Mouse (Mus musculus): Measurements from ENCODE around the gene Zfp111.
A peak's percentile ranks its signal among the peaks of the same experiment; 100 is the strongest.

Gene Zfp111

DNA sequence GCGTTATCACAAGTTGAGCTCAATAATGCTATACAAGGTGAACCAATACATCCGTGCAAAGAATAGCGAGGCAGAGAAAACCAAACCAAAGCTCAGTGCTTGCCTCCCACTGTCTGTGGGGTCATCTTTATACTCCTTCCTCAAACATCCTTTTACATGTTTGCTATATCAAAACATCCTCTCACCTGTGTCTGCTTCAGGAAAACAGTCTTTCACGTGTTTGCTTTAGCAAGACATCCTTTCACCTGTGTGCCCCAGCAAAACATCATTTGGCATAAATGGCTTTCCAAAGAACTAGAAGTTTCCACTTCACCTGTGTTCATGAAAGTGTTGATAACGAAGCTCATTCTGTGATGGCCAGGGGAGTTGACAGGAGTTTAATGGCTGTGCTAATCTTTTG lies at the start of gene Zfp111:
Gene Zfp111 (minus strand): TSS at position 101 of the 400 bp plus-strand sequence.
- no peak for DNase-seq (ENCODE audit: low spot score)

DNA sequence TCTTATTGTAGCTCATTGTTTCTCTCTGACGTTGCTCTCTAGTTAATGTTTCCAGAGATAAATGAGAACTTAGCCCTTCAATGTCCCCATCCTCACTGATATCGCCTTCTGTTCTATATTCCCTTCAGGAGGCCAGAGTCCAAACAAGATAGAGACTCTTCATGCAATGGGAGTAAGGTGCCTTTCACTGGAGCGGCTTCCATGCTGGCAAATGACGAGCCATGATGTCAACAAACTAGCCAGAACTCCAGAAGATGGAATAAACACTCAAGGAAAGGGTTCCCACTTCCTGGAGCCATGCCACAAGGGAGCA lies 48.7 kb upstream of the Zfp111 start:
- DNase-seq (ENCODE audit: low spot score), result no peak

DNA sequence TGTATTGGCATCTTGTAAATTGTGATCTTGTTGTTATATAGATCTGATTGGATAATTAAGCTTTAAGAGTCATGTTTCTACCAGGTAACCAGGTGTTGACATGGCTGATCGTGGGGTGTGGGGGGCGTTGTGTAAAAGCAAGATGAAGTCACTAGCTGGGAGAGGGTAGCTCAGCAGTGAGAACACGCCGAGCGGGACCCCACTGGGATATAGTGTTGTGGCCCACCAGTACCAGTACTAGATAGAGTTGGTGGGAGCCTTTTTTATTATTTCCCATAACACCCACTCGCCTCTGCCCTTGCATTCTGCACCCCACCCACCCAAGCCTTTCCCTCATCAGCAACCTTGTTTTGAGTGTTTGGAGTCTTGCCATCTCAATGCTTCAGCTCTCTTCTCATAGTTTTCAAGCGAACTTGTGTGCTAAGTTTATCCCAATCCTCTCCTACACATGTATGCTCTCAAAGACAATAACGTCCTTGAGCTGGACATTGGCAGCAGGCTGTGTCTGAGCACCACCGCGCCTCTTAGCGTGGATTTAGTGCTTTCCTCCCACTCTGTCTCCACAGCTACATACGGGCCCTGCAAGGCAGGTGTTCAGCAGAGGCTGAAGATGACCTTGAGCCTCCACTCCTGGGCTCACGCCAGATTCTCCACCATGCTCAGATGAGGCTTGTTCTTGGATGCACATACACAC lies 48.2 kb upstream of the Zfp111 start:
- DNase-seq (ENCODE audit: low spot score), result no peak

DNA sequence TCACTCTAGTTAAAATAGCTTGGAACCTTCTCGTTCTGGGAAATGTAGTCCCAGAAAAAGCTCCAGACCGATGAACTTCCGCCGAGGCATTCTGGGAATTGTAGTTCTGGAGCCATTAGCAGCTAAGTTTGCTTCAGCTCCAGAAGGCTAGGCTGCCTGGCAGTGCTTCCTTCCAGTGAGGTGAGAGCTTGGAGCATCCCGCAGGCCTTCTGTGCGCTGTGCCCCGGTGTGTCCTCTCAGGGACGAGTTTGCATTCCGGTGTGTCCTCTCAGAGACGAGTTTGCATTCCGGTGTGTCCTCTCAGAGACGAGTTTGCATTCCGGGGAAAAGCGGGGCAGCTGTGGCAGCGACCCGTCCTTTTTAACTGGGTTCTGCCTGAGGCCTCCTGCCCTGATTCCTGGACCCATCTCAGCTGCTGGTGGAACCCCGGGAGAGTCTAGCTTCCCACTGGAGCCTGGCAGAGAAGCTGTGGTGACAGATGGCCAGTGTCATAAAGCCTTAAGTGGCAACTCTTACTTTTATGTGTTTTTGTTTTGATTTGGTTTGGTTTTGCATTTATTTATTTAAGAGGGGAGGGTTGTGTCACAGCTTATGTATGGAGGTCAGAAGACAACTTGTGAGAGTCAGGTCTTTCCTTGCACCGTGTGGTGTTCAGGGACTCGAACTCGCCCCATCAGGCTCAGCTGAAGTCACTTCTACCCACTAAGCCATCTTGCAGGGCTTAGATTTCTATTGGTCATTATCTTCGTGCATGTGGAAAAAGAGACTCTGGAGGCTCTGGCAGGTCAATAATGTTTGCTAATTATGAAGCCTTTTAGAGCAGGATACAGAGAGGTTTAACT lies 43.6 kb upstream of the Zfp111 start, which contains the start of gene Zfp108:
Gene Zfp108 (plus strand): TSS at position 162 of the 842 bp plus-strand sequence.
- peak; percentile 73 for DNase-seq (ENCODE audit: low spot score)

DNA sequence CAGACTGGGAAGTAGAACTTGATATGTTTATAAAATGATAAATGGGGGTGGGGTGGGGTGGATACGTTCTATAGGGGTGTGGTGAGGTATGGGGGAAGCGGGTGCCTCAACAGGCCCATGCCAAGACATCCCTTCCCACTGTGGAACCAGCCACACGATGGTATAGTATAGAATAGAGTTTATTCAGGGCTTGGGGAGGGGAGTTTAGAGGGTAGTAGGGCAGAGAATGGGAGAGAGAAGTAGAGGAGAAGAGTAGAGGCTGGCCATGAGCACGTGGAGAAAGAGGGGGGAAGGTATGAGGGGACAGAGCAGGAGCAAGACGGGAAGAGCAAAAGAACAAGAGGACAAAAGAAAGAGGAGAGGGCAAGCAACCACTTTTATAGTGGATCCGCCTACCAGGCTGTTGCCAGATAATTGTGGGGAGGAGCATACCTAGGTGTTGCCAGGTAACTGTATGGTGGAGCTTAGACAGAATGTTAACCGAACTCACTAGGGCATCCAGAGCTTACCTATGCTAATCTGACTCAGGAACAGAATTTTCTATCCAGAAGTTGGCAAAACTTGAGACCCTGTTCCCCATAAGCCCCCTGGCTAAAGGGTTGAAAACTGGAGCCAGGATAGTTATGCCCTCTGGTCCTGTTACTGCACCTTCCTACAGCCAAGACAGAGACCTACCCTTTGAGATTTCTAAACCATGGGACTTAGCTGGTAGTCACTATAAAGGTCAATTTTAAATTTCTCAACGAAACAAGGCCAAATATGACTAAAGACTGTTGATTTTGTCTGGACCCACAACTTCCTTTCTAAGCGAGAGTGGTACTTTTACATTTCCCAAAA lies 42.8 kb upstream of the Zfp111 start:
- peak; percentile 8 for DNase-seq (ENCODE audit: low spot score)

DNA sequence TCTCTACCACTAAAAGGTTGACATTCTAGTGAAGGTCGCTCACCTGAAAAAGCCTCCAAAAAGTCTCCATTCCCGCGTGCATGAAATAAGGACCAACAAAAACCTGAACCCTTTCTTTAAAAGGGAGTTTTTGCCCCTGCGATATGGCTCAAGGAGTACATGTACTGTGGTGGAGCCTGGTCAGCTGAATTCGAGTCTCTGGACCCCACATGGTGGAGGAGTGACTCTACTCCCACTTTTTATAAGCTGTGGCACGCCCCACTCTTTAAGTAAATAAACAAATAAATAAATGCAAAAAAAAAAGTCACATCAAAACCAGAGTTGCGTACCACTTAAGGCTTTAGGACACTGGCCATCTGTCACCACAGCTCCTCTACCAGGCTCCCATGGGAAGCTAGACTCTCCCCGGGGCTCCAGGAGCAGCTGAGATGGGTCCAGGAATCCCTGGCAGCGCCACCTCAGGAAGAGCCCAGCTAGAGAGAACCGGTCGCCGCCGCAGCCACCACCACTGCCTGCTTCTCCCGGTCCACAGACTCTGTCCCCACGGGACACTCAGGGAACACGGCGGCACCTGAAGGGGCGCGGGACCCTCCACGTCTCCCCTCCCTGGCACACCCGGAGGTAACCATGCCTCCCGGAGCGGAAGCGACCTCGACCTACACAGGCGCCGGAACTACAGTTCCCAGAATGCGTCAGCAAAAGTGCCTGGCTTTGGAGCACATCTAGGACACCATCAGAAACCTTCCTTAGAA lies 26.0 kb upstream of the Zfp111 start, which contains the start of gene Zfp109:
Gene Zfp109 (minus strand): TSS at position 521 of the 752 bp plus-strand sequence.
- DNase-seq (ENCODE audit: low spot score), result peak; percentile 53

DNA sequence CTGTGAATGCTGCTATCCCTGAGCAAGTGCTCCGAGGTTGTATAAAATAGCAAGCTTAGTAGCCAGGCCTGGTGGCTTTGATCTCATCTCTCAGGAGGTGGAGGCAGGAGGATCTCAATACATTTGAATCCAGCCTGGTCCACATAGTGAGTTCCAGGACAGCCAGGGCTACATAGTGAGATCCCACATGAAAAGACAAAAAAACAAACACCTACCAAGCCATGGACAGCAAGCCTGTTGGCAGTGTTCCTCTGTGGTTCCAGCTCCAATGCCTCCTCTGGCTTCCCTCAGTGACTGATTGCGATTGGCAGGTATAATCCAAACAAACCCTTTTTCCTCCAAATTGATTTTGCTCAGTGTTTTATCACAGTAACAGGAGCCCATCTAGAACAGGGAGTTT lies 947 bp downstream of the Zfp111 start:
- DNase-seq (ENCODE audit: low spot score), result no peak

DNA sequence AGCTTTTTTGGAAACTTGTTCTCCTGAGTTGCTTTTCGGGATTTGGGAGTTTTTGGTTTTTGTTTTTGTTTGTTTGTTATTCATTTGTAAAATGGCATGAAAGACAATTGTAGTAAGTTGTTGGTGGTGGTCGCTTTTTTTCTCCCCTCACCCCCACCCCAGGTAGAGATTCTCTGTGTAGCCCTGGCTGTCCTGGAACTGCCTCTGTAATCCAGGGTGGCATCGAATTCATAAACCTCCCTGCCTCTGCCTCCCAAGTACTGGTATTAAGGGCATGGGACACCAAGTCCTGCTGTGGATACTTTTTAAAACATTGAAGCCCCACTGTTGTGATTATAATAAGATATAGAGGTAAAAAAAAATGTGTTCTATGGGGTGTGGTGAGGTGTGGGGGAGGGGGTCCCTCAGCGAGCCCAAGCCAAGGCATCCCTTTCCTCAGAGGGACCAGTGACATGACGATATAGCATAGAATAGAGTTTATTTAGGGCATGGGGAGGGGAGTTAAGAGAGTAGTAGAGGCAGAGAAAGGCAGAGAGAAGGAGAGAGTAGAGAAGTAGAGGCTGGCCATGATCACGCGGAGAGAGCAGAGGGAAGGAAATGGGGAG lies 2.9 kb downstream of the Zfp111 start:
- DNase-seq (ENCODE audit: low spot score), result no peak

DNA sequence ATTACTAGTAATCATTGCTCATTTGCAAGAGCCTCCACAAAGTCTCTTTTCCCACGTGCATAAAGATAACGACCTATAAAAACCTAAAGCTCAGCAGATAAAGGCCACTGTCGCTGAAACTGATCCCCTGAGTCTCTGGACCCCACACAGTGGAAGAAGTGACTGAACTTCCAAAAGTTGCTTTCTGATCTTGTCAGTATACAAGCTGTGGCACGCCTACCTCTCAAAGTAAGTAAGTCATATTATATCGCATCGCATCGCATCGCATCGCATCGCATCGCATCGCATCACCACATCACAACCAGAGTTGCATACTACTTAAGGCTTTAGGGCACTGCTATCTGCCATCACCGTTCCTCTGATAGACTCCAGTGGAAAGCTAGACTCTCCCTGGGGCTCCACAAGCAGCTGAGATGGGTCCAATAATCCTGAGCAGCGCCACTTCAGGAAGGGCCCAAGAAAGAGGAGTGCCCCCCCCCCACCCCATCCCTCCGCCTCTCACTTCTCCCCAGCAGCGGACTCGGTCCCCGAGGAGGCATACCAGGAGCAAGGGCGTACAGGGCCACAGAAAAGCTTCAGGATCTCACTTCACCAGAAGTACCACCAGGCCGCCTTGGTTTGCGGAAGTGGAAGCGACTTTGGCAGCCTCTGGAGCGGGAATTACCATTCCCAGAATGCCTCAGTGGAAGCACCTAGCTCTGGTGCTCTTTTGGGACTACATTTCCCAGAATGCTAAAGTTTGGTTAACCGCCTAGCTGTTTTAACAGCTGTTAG lies 3.6 kb downstream of the Zfp111 start:
- peak; percentile 80 for DNase-seq (ENCODE audit: low spot score)

DNA sequence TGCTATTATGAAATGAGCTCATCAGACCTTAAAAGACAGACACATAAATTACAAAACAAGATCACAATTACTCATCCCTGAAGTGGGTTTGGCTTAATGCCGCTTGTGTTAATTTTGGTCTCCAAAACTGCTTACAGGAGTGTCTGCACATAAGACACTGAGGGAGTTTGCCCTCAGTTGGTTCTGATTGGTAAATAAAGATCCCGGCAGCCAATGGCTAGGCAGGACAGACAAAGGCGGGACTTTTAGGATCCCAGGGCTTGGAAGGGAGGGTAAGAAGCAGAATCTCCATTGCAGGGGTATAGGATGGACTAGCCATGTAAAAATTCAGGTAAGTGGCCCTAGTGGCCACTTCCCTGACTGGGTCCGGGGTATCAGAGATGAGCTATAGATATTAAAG lies 14.3 kb downstream of the Zfp111 start:
- DNase-seq (ENCODE audit: low spot score), result no peak

DNA sequence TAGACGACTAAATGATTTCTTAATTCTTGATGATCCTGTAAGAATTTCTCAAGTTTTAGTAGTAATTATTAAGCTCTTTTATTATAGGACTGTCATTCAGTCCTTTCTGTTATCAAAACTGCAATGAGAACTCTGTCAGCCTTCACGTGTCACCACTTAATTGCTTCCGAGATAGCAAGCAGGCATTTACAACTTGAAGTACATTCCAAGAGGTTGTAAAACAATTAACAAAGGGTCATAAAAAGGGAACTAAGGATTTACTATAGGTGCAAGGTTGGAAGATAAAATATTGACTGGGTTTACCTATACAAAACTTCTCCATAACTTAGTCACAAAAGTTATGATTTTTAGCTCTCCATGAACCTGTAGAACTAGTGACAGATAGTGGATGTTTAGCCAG lies 18.1 kb downstream of the Zfp111 start:
- DNase-seq (ENCODE audit: low spot score), result no peak

DNA sequence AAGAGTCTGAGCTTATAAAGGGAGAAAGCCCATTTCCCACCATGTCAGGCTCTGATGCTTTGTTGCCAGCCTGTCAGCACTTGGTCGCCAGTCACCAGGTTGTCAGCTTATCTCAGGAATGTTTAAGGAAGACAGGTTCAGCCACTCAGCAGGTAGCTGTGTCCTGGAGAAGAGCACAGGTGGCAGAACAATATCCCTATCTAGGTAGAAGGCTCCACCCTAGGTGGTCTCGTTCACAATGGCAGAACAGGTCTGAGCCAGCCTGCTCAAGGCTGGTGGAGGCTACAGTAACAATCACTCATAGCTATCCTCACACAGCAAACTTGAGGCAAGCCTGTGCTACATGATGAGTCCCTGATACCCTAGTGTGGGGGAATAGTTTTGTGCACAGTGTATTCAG lies 19.9 kb downstream of the Zfp111 start:
- no peak for DNase-seq (ENCODE audit: low spot score)

DNA sequence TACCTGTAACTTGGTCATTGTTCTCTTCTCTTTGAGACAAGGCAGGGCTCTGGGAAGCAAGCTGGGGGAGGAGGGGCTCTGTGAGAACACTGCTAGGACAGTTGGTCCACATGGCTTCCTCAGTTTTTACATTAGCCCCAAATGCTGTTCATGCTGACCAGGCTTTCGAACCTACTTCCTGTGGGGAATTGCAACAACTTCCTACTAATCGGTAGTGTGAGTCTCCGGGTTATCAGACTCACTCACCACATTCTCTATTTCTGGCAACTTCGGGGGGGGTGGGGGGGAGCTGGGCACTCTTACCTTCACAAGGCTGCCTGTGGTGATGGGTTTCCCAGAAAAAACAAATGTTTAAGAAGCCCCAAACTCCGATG lies 21.7 kb downstream of the Zfp111 start:
- no peak for DNase-seq (ENCODE audit: low spot score)

DNA sequence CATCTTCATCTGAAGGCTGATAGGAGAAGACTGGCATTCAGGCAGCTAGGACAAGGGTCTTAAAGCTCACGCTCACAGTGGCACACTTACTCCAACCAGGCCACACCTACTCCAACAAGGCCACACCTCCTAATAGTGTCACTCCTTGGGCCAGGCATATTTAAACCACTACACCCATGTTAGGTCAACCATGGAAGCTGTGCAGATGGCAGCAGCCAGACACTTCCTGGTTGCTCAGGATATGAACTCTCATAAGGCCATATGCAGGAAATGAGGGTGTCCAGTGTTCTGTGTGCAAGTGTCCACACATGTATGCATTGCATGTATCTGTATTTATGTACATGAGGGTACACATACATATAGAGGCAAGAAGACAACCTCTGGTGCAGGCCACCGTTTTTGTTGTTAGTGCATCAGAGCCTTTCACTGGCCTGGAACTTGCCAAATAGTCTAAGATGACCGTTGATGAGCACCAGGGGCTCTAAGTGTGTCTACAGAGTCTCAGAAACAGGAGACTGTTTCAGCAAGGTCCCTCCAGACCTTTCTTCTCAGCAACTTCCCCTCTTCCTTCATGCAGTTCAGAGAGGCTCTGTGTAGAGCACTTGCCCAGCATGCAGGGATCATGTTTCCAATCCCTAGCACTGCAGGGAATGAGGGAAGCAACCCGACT lies 22.2 kb downstream of the Zfp111 start:
- no peak for DNase-seq (ENCODE audit: low spot score)

DNA sequence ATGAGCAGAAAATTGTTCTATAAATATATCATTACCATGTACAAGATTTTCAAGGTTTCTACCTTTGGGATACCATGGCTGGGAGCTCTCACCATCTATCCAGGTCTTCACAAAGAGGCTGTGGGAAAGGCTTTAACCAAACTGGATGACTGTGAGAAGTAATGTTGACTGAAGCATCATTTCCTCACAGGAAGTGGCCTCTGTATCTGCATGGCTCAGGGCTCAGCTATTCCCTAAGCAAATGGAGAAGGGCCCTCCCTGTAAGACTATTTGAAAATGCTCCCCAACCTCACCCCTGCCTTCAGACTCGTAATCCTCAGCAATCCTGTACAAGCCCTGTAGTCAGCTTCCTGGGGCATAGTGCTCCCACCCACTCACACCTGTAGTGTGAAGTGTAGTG lies 23.6 kb downstream of the Zfp111 start:
- DNase-seq (ENCODE audit: low spot score), result no peak

DNA sequence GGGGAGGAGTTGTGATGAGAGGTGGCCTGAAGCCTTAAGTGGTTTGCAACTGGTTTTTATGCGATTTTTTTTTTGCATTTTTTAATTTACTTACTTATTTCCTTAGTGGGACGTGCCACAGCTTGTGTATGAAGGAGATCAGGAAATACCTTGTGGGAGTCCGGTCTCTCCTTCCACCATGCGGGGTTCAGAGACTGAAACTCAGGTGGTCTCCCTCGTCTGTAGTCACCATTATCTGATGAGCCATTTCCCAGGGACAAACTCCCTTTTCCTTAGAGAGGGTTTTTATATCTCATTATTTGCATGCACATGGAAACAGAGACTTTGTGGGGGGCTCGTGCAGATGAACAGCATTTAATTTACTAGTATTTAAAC lies 35.9 kb downstream of the Zfp111 start:
- no peak for DNase-seq (ENCODE audit: low spot score)

DNA sequence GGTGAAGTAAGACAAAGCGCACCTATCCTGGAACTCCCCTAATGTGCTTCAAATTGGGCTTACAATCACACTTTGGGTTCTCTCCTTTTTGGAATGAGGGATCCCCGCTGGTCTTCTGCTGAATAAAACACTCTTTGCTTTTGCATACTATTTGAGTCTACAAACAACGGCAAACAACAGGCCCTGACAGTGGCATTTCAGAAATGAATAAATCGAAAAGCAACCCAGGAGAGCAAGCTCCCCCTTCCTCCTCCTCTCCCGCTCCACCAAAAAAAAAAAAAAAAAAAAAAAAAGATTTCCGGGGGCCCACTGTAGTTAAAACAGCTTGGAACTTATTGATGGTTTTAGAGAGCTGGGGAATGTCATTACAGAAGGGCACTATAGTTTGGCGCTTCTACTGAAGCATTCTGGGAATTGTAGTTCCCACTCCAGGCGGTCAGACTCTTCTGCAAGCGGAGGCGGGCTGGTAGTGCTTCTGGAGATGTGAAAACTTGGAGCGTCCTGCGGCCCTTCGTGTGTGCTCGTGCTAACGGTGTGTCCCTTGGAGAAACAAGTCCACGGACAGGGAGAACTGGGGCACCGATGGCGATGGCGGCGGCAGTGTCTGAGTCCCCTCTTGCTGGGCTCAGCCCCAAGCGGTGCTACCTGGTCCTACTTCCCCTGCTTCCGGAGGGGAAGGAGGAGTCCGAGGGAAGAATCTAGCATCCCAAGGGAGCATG lies 36.5 kb downstream of the Zfp111 start, which contains the start of gene Zfp114:
Gene Zfp114 (plus strand): TSS at position 443 of the 719 bp plus-strand sequence.
- peak; percentile 65 for DNase-seq (ENCODE audit: low spot score)

DNA sequence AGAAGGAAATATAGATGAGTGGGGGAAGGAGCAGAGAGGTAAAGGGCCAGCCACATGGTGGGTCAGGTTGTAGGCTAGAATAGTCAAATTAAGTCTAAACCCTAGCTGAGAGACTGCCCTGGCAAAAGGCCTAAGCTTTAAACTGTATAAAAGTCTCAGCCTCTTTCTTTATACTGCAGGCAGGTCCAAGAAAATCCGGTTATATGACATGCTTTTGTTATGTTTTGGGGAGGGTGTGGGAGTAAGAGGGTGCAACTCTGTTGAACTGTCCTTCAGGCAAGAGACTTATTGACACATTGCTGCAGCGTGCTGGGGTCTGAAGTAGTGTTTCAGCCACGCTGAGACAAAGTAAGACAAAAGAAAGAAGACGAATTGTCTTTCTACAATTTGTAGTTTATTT lies 39.1 kb downstream of the Zfp111 start:
- DNase-seq (ENCODE audit: low spot score), result no peak

DNA sequence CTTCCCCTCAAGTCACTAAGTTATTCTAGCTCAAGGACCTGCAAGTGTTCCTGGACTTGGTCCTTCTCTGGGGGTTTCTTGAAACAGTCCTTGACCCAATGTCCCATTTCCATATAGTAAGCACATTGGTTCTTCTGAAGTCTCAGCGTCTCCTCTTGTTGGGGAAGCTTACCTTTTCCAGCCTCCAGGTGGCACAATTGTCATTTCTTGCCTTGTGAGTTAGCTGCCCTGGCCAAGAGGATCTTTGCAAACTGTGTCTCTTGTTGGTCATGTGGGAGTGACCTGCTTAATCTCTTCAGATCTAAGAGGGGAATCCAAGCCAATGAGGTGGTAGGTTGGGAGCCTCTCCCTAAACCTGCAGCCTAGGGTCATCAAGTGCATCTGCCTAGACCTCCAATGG lies 58.0 kb downstream of the Zfp111 start:
- DNase-seq (ENCODE audit: low spot score), result no peak

Measured in yolk sac, embryonic 10.5 days (tissue).